Mouse (Mus musculus) heart, adult 9 months (tissue): ENCODE results near the gene Arid4a.
A peak's percentile ranks its signal among the peaks of the same experiment; 100 is the strongest.
"Not testable (repeated sequence)": the region's sequence is repeated elsewhere in the genome, so short reads cannot be mapped to it uniquely, and the experiment has no call there.

Source experiments
- DNase-seq, 2 experiments: peaks; one replicate each; pipeline ENCODE4 v3.0.0; 2022; ENCODE audit warnings: low spot score in 2 of 2

The Arid4a gene

GRCm38 (mm10) chr12:71053031-71053430 is 37.2 kb downstream of the Arid4a start:
- DNase-seq = no peak

- DNase-seq = no peak
Measured at GRCm38 (mm10) chr12:71053486-71053885, 37.7 kb downstream of the Arid4a start.

GRCm38 (mm10) chr12:71055537-71055936 is 39.7 kb downstream of the Arid4a start:
- no peak for DNase-seq

- DNase-seq = no peak
Measured at GRCm38 (mm10) chr12:71059741-71060140, 44.0 kb downstream of the Arid4a start.

- DNase-seq = no peak
Measured at GRCm38 (mm10) chr12:71069846-71070245, 54.1 kb downstream of the Arid4a start.

- DNase-seq = no peak
Measured at GRCm38 (mm10) chr12:71072048-71072447, 56.3 kb downstream of the Arid4a start.

- no peak for DNase-seq
Measured at GRCm38 (mm10) chr12:71073113-71073730, 57.4 kb downstream of the Arid4a start.

- no peak for DNase-seq
Measured at GRCm38 (mm10) chr12:71086331-71086730, 70.5 kb downstream of the Arid4a start.

GRCm38 (mm10) chr12:71104275-71104674 is 88.5 kb downstream of the Arid4a start:
- DNase-seq = not testable (repeated sequence)

GRCm38 (mm10) chr12:71107216-71107771 is 91.5 kb downstream of the Arid4a start:
- no peak for DNase-seq

GRCm38 (mm10) chr12:71111331-71111730 is 95.5 kb downstream of the Arid4a start, which contains the start of gene Tomm20l:
TSS of gene Tomm20l (plus strand) at chr12:71111428.
- peak in 1 of 2 experiments; percentile 7 for DNase-seq

GRCm38 (mm10) chr12:71113074-71113473 is 97.3 kb downstream of the Arid4a start:
- no peak for DNase-seq

- peak in 1 of 2 experiments; percentile 6 for DNase-seq
Measured at GRCm38 (mm10) chr12:71113675-71114288, 98.0 kb downstream of the Arid4a start.

- no peak for DNase-seq
Measured at GRCm38 (mm10) chr12:71116411-71116810, 100.6 kb downstream of the Arid4a start.

GRCm38 (mm10) chr12:71122731-71123130 is 106.9 kb downstream of the Arid4a start:
- DNase-seq = no peak

GRCm38 (mm10) chr12:71123286-71123685 is 107.5 kb downstream of the Arid4a start:
- no peak for DNase-seq

- no peak for DNase-seq
Measured at GRCm38 (mm10) chr12:71135581-71135980, 119.8 kb downstream of the Arid4a start.

GRCm38 (mm10) chr12:71136130-71136973 is 120.6 kb downstream of the Arid4a start, which contains the start of the genes Timm9 and 2700049A03Rik:
TSS of gene Timm9 (minus strand) at chr12:71136684.
TSS of gene 2700049A03Rik (plus strand) at chr12:71136848.
- DNase-seq = peak; percentile 72 to 88

GRCm38 (mm10) chr12:71136974-71137491 is 121.2 kb downstream of the Arid4a start:
- DNase-seq = peak; percentile 74 to 79

GRCm38 (mm10) chr12:71137686-71138085 is 121.9 kb downstream of the Arid4a start:
- no peak for DNase-seq

- DNase-seq = no peak
Measured at GRCm38 (mm10) chr12:71139258-71139828, 123.6 kb downstream of the Arid4a start.
